Mouse (Mus musculus) thymus, adult 18-20 months (tissue): ENCODE results near the gene Trpv1.

ENCODE experiments used
- DNase-seq, 2 experiments: peaks; one replicate each; pipeline ENCODE4 v3.0.0; 2022; ENCODE audit warnings: mixed read lengths in 2 of 2

Trpv1 gene

GRCm38 (mm10) chr11:73235990-73236701 is 2.1 kb downstream of the Trpv1 start:
- DNase-seq, result no peak

GRCm38 (mm10) chr11:73236731-73237130 is 2.6 kb downstream of the Trpv1 start:
- DNase-seq, result no peak

GRCm38 (mm10) chr11:73242199-73242598 is 8.1 kb downstream of the Trpv1 start:
- no peak for DNase-seq

GRCm38 (mm10) chr11:73242777-73243176 is 8.7 kb downstream of the Trpv1 start:
- no peak for DNase-seq

DNA sequence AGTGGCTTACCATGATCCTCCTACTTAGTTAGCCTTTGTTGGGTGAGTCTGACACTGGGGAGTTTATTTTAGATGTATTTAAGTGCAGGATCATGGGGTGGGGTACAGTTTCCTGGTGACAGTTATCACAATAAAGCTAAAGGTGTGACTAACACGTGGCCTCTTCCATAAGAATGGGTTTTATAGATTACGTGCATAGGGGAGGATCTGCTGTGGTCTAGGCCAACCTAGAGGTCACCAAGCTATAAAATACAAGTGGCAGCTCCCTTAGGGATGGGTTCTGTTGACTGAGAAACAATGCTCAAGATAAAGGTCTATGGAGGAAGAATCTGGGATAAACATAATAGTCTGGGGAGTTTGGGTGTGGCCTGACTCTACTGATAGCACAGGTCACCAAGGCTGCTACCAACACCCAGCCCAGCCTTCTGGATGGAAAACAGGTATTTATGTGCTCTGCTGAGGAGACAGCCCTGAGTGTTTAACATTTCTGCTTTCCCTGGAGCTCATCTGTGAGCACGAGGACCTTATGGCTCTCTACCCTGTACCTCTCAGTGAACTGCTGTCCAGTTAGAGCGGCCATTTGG is 23.4 kb downstream of the Trpv1 start:
- no peak for DNase-seq

DNA sequence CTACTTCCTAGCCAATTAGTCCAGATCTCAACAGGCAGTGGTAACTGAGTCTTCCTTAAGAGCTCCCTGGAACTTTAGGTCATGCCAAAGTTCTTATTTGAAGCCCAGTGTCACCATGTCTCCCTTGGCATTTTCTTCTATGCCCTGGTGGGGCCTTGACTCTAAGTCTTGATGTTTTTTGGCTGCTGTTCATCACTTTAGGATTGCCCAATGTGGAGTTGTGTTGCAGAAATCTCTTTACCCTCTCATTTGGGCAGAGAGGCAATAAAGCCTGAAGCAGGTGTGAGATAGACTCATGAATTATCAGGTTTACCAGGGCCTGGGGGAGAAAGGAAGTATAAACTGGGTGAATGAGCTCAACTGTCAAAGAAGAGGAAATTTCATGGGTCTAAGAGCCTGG is 24.6 kb downstream of the Trpv1 start:
- DNase-seq, result no peak

- no peak for DNase-seq
Measured at GRCm38 (mm10) chr11:73260457-73260856, 26.4 kb downstream of the Trpv1 start.

GRCm38 (mm10) chr11:73261385-73261784 is 27.3 kb downstream of the Trpv1 start:
- no peak for DNase-seq

DNA sequence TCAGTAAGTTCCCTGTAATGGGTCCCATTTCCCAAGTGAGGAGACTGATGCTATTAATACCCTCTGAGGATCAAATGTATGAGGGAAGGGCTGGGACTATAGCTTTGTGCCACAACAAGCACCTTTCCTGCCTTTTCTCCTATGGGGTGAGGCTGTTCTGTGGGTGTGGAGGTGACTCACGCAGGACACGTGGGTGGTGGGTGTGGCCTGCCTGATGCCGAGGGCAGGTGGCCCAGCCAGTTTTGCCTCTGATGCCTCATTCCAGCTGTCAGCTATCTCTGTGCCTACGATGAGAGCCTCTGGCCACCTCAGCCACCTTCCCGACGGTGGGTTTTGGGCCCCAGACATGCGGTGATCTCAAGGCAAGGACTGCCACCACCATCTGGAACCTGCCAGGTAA is 33.2 kb downstream of the Trpv1 start, which contains the start of gene Trpv3:
Gene Trpv3, plus strand, starts transcription at position 122 of the 400 bp plus-strand sequence.
- no peak for DNase-seq

- DNase-seq, result no peak
Measured at GRCm38 (mm10) chr11:73274821-73275220, 40.7 kb downstream of the Trpv1 start.

DNA sequence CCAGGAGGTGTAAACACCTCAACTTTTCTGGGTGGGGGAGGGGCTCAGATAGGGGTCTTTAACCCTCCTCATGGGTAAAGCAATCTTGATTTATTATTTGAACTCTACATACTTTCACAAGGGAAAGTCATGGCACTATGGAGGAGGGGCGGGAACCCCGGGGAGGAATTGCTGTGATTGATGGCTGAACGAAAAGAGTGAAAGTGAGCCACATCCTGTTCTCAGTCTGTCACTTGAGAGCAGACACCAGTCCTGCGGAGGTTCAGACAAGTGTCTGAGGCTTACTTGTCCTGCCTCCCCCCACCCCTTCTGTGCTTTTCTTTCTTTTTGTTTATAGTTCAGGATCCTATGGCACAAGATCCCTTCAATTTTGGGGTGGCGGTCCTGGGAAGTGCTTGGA is 46.6 kb downstream of the Trpv1 start:
- DNase-seq, result no peak

DNA sequence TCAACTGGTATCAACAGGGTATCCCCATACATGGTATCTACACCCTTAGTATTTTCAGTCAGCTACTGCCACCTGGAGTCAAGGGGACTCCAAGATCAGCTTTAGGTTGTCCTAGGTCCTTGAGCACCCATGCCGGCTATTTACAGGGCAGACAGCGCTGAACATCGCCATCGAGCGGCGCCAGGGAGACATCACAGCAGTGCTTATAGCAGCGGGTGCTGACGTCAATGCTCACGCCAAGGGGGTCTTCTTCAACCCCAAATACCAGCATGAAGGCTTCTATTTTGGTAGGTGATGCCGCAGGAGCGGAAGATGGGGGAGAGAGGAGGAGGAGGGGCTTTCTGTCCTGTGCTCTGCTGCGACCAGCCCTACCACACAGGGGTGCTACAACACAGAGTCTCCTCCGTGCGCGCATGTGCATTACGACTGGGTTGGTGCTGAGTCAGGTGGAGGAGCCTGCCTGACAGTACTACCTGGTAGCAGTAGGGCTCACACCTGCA is 47.5 kb downstream of the Trpv1 start:
- DNase-seq, result peak; percentile 7 to 15

DNA sequence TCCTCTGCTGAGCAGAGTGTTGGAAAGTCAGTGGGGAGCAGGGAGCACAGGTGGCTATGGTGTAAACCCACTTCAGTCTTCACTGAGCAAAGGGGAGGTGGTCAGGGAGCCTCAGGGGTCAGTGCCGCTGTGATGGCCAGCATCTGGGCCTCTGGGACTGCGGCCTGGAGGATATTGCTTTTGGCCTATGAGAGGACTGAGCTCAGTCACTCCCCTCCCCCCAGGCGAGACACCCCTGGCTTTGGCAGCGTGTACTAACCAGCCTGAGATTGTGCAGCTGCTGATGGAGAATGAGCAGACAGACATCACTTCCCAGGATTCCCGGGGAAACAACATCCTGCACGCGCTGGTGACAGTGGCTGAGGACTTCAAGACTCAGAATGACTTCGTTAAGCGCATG is 49.3 kb downstream of the Trpv1 start:
- no peak for DNase-seq

- no peak for DNase-seq
Measured at GRCm38 (mm10) chr11:73283926-73284325, 49.8 kb downstream of the Trpv1 start.

GRCm38 (mm10) chr11:73284351-73284750 is 50.3 kb downstream of the Trpv1 start:
- no peak for DNase-seq

DNA sequence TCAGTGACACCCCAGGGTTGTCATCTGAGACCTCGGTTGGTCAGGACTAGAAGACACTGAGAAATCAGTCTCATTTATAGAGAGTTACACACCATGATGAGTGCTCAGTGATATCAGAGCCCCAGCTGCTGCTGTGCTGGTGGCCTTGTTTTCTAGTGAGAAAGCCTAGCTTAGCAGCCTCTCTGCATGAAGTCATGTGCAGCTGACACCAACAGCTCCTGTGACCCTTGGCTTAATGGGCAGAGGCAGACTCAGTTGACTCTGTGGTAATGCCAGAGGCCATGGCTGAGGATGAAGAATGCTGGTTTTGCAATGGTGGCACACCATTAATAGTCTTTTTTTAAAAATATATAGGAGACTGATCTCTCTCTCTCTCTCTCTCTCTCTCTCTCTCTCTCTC is 55.5 kb downstream of the Trpv1 start:
- DNase-seq, result no peak

GRCm38 (mm10) chr11:73303123-73303522 is 69.0 kb downstream of the Trpv1 start:
- DNase-seq, result no peak
